In genomic region chr15:89372536-89372935, GRCm38 (mm10) we compare ENCODE assay signal across 9 mouse cellular contexts. TPM values are rescaled to one million over a fixed set of nuclear protein-coding genes. Genes with fewer than 3 reads are reported as not detected.
DNase-seq lines count a peak whose midpoint lies in the region; ATAC-seq and TF ChIP-seq lines count a peak whose summit lies in the region.
"Had no signal": no experiment of that assay in that cellular context is flagged by ENCODE, and none has a peak within 500 bp of the region (broad histone marks: within the 10 kb centered on the region; RNA-seq: fewer than 3 reads in every experiment).

No protein-coding gene starts in this region.

- no peak overlapping the region for H3K9ac ChIP-seq in embryonic facial prominence, embryonic 15.5 days
- peak overlapping the region; percentile 84 for H3K9ac ChIP-seq in intestine, embryonic 16.5 days (ENCODE audit: low read depth, low read length)
- no peak overlapping the region for H3K9ac ChIP-seq in neural tube, embryonic 12.5 days

- no peaks in the 10 kb centered on the region for H3K9me3 ChIP-seq in embryonic facial prominence, embryonic 15.5 days (replicated peaks)
- no peaks in the 10 kb centered on the region for H3K9me3 ChIP-seq in intestine, embryonic 16.5 days (ENCODE audit: control insufficient read depth, low read length)
- H3K9me3 ChIP-seq in neural tube, embryonic 12.5 days = no peaks in the 10 kb centered on the region

- no peak overlapping the region for H3K4me2 ChIP-seq in embryonic facial prominence, embryonic 15.5 days (replicated peaks)
- H3K4me2 ChIP-seq in intestine, embryonic 16.5 days (ENCODE audit: low read depth, low read length) = peak overlapping the region; percentile 75
- peak overlapping the region; percentile 82 for H3K4me2 ChIP-seq in neural tube, embryonic 12.5 days (replicated peaks)

- H3K4me1 ChIP-seq in embryonic facial prominence, embryonic 15.5 days = peaks cover 24% of the 10 kb centered on the region
- peaks cover 15% of the 10 kb centered on the region for H3K4me1 ChIP-seq in intestine, embryonic 16.5 days (ENCODE audit: control insufficient read depth, insufficient read depth, low read length)
- H3K4me1 ChIP-seq in neural tube, embryonic 12.5 days = peaks cover 13% of the 10 kb centered on the region

- peaks cover 50% of the 10 kb centered on the region for H3K36me3 ChIP-seq in embryonic facial prominence, embryonic 15.5 days
- peaks cover 31% of the 10 kb centered on the region for H3K36me3 ChIP-seq in intestine, embryonic 16.5 days (ENCODE audit: control insufficient read depth, insufficient read depth, low read length)
- H3K36me3 ChIP-seq in neural tube, embryonic 12.5 days = peaks cover 51% of the 10 kb centered on the region

- WGBS in embryonic facial prominence, embryonic 15.5 days = 80% methylated on average over 7 of the region's 7 CpGs
- WGBS in intestine, embryonic 16.5 days = 76% methylated on average over 7 of the region's 7 CpGs
- WGBS in neural tube, embryonic 12.5 days = 84% methylated on average over 7 of the region's 7 CpGs

- H3K4me3 ChIP-seq in layer of hippocampus, adult 2 months = peak overlapping the region; percentile 71
- H3K4me3 ChIP-seq in embryonic facial prominence, embryonic 15.5 days (replicated peaks) = peak overlapping the region; percentile 80; the same call in 1 of the 2 replicates
- peak overlapping the region; percentile 68 for H3K4me3 ChIP-seq in intestine, embryonic 16.5 days (ENCODE audit: low read length)
- no peak overlapping the region; the same call in 1 of the 2 replicates for H3K4me3 ChIP-seq in neural tube, embryonic 12.5 days

- peak overlapping the region; percentile 99; the same call in 1 of the 2 replicates for H3K27ac ChIP-seq in layer of hippocampus, adult 2 months
- no peak overlapping the region for H3K27ac ChIP-seq in embryonic facial prominence, embryonic 15.5 days (replicated peaks)
- H3K27ac ChIP-seq in intestine, embryonic 16.5 days (ENCODE audit: low read length) = peak overlapping the region; percentile 93
- no peak overlapping the region for H3K27ac ChIP-seq in neural tube, embryonic 12.5 days

- no peak for DNase-seq in layer of hippocampus, adult 2 months (ENCODE audit: low spot score in 2 of 2)
- no peak for DNase-seq in layer of hippocampus, adult 8-10 months (ENCODE audit: low spot score in 2 of 2)
- no peak for DNase-seq in urinary bladder, adult 2 months (ENCODE audit: low spot score)
- no peak for DNase-seq in gastrocnemius, postnatal 25 days
- no peak for DNase-seq in spleen, postnatal 14 days (ENCODE audit: low spot score in 2 of 2)
- DNase-seq: lung, adult 18-20 months had no signal

- no peak for ATAC-seq in embryonic facial prominence, embryonic 15.5 days (ENCODE audit: insufficient number of reproducible peaks, low FRiP score, low TSS enrichment, low read depth)
- no peak for ATAC-seq in intestine, embryonic 16.5 days
- no peak for ATAC-seq in neural tube, embryonic 12.5 days (ENCODE audit: low FRiP score, low read depth)

- no peak for TF ChIP-seq CTCF in layer of hippocampus, adult 2 months (conservative IDR thresholded peaks at IDR 0.05)

- H3K27me3 ChIP-seq in embryonic facial prominence, embryonic 15.5 days = peaks cover 18% of the 10 kb centered on the region
- peaks cover 16% of the 10 kb centered on the region for H3K27me3 ChIP-seq in intestine, embryonic 16.5 days (replicated peaks; ENCODE audit: control insufficient read depth, insufficient read depth, low read length)
- H3K27me3 ChIP-seq in neural tube, embryonic 12.5 days (replicated peaks) = peaks cover 18% of the 10 kb centered on the region

RNA-seq across cellular contexts. Expression of gene Sco2, which starts 1.1 kb away (rescaled TPM):
- 10 to 100 TPM; 28.7 to 33.3 TPM for total RNA-seq in layer of hippocampus, adult 2 months (2021)
- 10 to 100 TPM; 29.5 to 34.5 (median 33.1) TPM for total RNA-seq in layer of hippocampus, adult 8-10 months (2022)
- polyA plus RNA-seq in embryonic facial prominence, embryonic 15.5 days (2015; fragmentation: Nextera tagmentation; extraction: Ambion mirVana) = 4.9 and 6.9 TPM in 2 replicates
- 15.9 and 19.1 TPM in 2 replicates for polyA plus RNA-seq in intestine, embryonic 16.5 days (2015; fragmentation: Nextera tagmentation; extraction: Ambion mirVana)
- 7.8 and 8.8 TPM in 2 replicates for polyA plus RNA-seq in neural tube, embryonic 12.5 days (2016; fragmentation: Nextera tagmentation; extraction: Ambion mirVana)
- 18.8 and 23.2 TPM in 2 replicates for polyA plus RNA-seq in urinary bladder, adult 2 months (2012; rRNA removed)
- 10 to 100 TPM; 14.7 to 21.8 TPM for total RNA-seq in gastrocnemius, postnatal 25 days (2021)

RNA-seq across cellular contexts. Expression of gene Tymp, which starts 4.3 kb away (rescaled TPM):
- total RNA-seq in layer of hippocampus, adult 2 months (2021) = 1 to 10 TPM; 1.3 TPM
- 1 to 10 TPM in 3 of 4 experiments, under 1 TPM in 1; 0.76 to 1.6 (median 1.2) TPM for total RNA-seq in layer of hippocampus, adult 8-10 months (2022)
- polyA plus RNA-seq in embryonic facial prominence, embryonic 15.5 days (2015; fragmentation: Nextera tagmentation; extraction: Ambion mirVana) = 1.8 and 2.0 TPM in 2 replicates
- polyA plus RNA-seq in intestine, embryonic 16.5 days (2015; fragmentation: Nextera tagmentation; extraction: Ambion mirVana) = 1.3 and 2.2 TPM in 2 replicates
- polyA plus RNA-seq in neural tube, embryonic 12.5 days (2016; fragmentation: Nextera tagmentation; extraction: Ambion mirVana) = 1.6 and 1.7 TPM in 2 replicates
- polyA plus RNA-seq in urinary bladder, adult 2 months (2012; rRNA removed) = 1.7 and 1.8 TPM in 2 replicates
- under 1 TPM; 0.29 to 0.49 TPM for total RNA-seq in gastrocnemius, postnatal 25 days (2021)

RNA-seq across cellular contexts. Expression of gene Odf3b, which starts 6.5 kb away (rescaled TPM):
- total RNA-seq in layer of hippocampus, adult 2 months (2021) = 1 to 10 TPM; 1.9 to 2.9 TPM
- 1 to 10 TPM; 3.2 to 6.7 (median 3.9) TPM for total RNA-seq in layer of hippocampus, adult 8-10 months (2022)
- polyA plus RNA-seq in embryonic facial prominence, embryonic 15.5 days (2015; fragmentation: Nextera tagmentation; extraction: Ambion mirVana) = 8.2 and 14.5 TPM in 2 replicates
- polyA plus RNA-seq in intestine, embryonic 16.5 days (2015; fragmentation: Nextera tagmentation; extraction: Ambion mirVana) = 0.70 and 0.80 TPM in 2 replicates
- polyA plus RNA-seq in neural tube, embryonic 12.5 days (2016; fragmentation: Nextera tagmentation; extraction: Ambion mirVana) = 0.30 and 0.54 TPM in 2 replicates
- polyA plus RNA-seq in urinary bladder, adult 2 months (2012; rRNA removed) = 2.7 and 3.0 TPM in 2 replicates
- total RNA-seq in gastrocnemius, postnatal 25 days (2021) = under 1 TPM in 1 of 2 experiments, not detected in 1; 0.32 TPM

RNA-seq across cellular contexts. Expression of gene Klhdc7b, which starts 12.2 kb away (rescaled TPM):
- total RNA-seq in layer of hippocampus, adult 2 months (2021) = under 1 TPM; 0.59 to 0.71 TPM
- 1 to 10 TPM in 1 of 4 experiments, under 1 TPM in 3; 0.31 to 1.7 (median 0.48) TPM for total RNA-seq in layer of hippocampus, adult 8-10 months (2022)
- not detected in 2 replicates for polyA plus RNA-seq in embryonic facial prominence, embryonic 15.5 days (2015; fragmentation: Nextera tagmentation; extraction: Ambion mirVana)
- not detected in 2 replicates for polyA plus RNA-seq in intestine, embryonic 16.5 days (2015; fragmentation: Nextera tagmentation; extraction: Ambion mirVana)
- not detected in 2 replicates for polyA plus RNA-seq in neural tube, embryonic 12.5 days (2016; fragmentation: Nextera tagmentation; extraction: Ambion mirVana)
- polyA plus RNA-seq in urinary bladder, adult 2 months (2012; rRNA removed) = not detected in 2 replicates
- total RNA-seq in gastrocnemius, postnatal 25 days (2021) = not detected

RNA-seq across cellular contexts. Expression of gene Ncaph2, which starts 17.0 kb away (rescaled TPM):
- total RNA-seq in layer of hippocampus, adult 2 months (2021) = 100 to 1,000 TPM in 1 of 2 experiments, 10 to 100 TPM in 1; 97.6 to 101 TPM
- total RNA-seq in layer of hippocampus, adult 8-10 months (2022) = 100 to 1,000 TPM in 2 of 4 experiments, 10 to 100 TPM in 2; 92.2 to 107 (median 97.7) TPM
- polyA plus RNA-seq in embryonic facial prominence, embryonic 15.5 days (2015; fragmentation: Nextera tagmentation; extraction: Ambion mirVana) = 150 and 160 TPM in 2 replicates
- 123 and 128 TPM in 2 replicates for polyA plus RNA-seq in intestine, embryonic 16.5 days (2015; fragmentation: Nextera tagmentation; extraction: Ambion mirVana)
- 133 and 139 TPM in 2 replicates for polyA plus RNA-seq in neural tube, embryonic 12.5 days (2016; fragmentation: Nextera tagmentation; extraction: Ambion mirVana)
- polyA plus RNA-seq in urinary bladder, adult 2 months (2012; rRNA removed) = 95.7 and 112 TPM in 2 replicates
- 10 to 100 TPM; 35.1 to 37.0 TPM for total RNA-seq in gastrocnemius, postnatal 25 days (2021)

Comparison
In these comparisons a context has a peak if more than half of its experiments do, and no peak if none do; other contexts are left out.
1. H3K27ac ChIP-seq: peak in layer of hippocampus, adult 2 months (single experiment) and intestine, embryonic 16.5 days (single experiment); none in embryonic facial prominence, embryonic 15.5 days (single experiment) and neural tube, embryonic 12.5 days (single experiment).